Mouse (Mus musculus) left cerebral cortex, postnatal 25 days (tissue): ENCODE measurements around the gene Ascc2. TPM values are rescaled to one million over a fixed set of nuclear protein-coding genes. Genes with fewer than 3 reads are reported as not detected.

Source experiments
- DNase-seq, 2 experiments: peaks; one replicate each; pipeline ENCODE4 v3.0.0; 2022; ENCODE audit warnings: low spot score in 2 of 2, mixed read lengths in 1 of 2
- intact Hi-C: fragments of 180-260 bp; cut with DNase I; formaldehyde crosslinking; loops from one replicate; pipeline ENCODE4 v1.15.1; 2025
- total RNA-seq, 2 experiments: library from RNA; stranded (reverse); gene quantifications; 2 replicates each; pipeline ENCODE4 v1.2.3; 2021

Gene Ascc2
- total RNA-seq: 10 to 100 TPM; 18.8 to 18.9 TPM

DNA sequence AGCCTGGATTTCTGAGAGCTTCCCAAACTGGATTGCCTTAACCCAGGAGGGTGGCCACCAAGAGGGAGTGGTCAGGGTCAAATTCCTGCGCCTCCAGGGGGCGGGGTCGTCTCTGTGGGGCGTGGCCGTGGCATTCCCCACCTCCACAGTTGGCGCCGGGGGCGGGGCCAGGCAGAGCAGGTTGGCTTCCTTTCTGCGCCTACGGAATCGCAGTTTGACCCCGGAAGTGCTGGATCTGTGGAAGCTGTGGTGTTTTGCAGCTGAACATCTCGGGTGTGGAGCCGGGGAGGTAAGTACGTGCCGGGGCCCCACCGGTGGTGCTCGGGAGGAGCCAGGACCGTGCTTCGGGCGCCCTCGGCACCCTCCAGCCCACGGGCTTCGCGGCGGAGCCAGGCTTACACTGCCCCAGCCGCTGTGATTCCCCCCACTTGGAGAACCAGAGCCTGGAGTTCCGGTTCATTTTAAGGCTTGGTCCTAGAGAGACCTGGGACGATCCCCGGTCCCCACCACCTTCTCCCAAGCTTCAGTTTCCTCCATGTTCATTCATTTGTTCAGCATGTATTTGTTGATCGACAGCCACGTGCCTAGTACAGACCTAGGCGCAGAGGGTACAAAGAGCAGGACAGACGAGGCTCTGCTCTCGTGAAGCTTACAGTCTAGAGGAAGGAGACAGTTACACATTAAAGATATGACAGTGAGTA lies at the start of gene Ascc2:
Ascc2 (plus strand) TSS at position 214 of the 701 bp plus-strand sequence.
- DNase-seq: peak; percentile 85 to 88
- intact Hi-C loops: loop anchor here (5.0 kb wide), 1 partner anchor 45 kb away; the partner anchor contains the start of gene Mtmr3

DNA sequence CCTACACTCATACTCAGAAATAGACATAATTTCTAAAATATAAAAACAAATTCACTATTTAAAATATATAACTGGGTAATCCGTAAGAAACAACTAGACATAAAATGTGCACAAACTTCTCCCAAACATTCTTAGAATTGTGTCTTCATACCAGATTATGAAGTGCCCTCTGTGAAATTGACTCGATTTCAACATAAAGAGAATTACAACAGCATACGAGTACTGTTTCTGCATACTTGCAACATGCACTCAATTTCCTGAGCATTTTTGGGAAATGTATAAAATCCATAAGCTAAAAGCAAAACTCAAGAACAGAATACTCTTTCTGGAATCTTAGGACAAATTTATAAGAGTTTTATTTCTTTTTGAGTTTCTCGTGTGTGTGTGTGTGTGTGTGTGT lies 45.7 kb upstream of the Ascc2 start:
- intact Hi-C loops: loop anchor here (5.0 kb wide), 1 partner anchor 45 kb away; the partner anchor contains the start of gene Ascc2
- DNase-seq: no peak

DNA sequence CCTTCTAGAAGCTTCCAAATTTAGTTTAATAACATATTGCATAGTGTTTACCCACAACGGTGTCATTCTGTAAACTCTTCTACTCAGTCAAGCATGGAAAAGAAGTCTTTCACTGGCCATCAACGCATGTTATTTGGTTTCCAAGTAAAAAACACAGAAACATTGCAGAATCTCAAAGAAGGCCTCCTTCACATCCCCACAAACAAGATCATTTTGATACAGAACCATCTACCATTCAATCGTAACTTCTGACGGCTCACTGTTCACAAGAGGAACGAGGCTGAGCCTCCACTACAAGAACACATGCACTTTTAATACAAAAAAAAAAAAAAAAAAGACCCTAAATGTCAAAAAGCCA lies 44.1 kb upstream of the Ascc2 start:
- intact Hi-C loops: loop anchor here (5.0 kb wide), 1 partner anchor 44 kb away; the partner anchor contains the start of gene Ascc2
- DNase-seq: no peak

DNA sequence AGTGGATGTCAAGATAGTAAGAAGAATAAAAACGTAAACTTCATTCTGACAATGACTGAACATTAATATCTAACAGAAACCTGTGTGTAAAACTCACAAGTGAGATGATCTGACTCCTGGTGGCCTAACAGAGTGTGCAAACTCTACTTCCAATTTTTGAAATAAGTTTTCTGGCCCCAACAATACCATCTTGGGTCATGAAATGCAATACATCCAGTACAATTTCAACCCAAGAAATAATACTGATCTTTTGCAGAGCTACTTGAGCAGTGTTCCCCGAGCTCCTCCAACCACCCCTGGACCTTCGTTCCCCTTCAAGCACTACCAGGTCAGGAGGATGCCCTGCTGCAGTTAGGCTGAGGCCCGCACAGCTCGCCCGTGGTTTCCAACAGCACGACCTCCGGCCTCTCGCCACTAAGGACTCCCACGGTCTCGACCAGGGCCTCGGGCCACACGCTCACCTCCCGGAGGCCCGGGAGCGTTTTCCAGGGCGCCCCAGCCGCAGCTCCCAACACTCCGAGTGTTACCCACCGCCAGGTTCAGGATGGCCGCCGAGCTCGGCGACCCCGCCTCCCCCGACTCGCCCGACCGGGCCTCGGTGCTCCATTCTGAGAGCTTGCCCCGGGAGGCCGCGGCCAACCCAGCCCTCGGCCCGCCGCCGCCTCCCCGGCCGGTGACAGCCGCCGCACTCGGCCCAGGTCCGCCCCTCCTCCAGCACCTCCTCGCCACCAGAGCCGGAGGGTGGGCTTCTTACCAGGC lies 43.5 kb upstream of the Ascc2 start:
- intact Hi-C loops: loop anchor here (5.0 kb wide), 1 partner anchor 43 kb away; the partner anchor contains the start of gene Ascc2
- peak; percentile 21 to 27 for DNase-seq

DNA sequence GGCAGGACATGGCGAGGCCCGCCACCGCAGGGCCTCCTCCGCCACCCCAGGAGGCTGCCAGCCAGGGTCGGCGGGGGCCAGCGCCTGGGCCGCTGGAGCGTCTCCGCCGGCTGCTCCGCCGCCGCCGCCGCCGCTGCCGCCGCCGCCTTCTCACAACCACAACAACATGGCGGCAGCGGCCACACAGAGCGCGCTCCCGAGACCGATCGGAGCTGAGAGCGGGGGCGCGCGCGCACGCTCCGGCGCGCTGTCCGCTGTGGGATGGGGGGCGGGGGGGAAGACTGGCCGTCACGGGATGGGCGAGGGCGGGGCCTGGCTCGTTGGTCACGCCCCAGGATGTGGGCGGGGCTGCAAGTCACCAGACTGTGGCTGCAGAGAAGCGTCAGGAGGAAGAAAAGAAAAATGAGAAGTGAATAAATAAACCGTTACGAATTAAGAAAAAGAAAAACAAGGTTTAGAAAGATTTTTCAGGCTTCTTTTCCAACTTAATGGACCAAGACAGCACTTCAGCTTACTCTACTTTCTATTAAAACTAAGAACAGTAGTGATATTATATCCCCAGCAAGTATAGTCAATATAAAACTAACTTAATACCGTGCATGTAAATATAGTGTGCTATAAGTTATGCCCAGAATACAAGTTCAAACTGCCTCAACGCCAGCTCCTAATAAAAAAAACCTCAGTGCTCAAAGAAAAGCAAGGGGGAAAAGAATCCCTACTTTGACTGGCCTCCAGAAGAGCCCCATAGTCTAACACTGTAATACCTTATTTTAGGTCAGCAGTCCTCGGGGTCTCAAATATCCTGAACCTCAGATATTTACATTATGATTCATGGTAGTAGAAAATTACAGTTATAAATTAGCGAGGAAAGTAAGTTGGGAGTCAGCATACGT lies 42.7 kb upstream of the Ascc2 start, which contains the start of gene Mtmr3:
Mtmr3 (minus strand) TSS at position 256 of the 893 bp plus-strand sequence.
- intact Hi-C loops: loop anchor here (5.0 kb wide), 1 partner anchor 42 kb away; the partner anchor contains the start of gene Ascc2
- peak; percentile 91 to 95 for DNase-seq

DNA sequence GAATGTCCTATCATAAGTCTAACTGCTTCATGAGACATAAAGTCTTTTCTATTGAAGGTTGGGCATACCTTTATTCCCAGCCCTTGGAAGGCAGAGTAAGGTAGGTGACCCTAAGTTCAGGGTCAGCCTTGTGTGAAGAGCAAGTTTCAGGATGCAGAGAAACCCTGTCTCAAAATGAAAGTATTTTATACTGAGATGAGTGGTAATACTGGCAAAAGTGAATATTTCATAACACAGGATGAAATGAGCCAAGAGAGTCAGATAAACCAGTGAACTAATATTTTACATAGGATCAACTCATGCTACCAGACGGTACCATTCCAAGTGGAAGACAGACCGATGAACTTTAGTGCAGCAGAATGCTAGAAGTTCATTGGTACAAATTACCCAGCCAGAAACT lies 39.1 kb upstream of the Ascc2 start:
- DNase-seq: no peak
- intact Hi-C loops: no loop called here

DNA sequence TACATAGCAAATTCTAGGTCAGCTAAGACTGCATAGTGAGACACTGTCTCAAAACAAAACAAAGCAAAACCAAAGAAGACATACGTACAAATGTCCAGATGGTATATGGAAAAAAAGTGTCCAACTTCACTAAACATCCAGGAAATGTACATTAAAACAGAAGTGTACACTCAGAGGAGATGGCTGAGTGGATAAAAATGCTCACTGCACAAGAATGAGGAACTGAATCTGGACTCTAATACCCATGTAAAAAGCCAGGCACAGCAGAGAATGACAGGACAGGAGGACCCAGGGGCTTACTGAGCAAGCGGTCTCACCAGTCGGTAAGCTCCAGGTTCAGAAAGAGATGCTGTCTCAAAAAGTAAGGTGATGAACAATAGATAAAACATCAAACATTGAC lies 37.6 kb upstream of the Ascc2 start:
- no peak for DNase-seq
- intact Hi-C loops: no loop called here

DNA sequence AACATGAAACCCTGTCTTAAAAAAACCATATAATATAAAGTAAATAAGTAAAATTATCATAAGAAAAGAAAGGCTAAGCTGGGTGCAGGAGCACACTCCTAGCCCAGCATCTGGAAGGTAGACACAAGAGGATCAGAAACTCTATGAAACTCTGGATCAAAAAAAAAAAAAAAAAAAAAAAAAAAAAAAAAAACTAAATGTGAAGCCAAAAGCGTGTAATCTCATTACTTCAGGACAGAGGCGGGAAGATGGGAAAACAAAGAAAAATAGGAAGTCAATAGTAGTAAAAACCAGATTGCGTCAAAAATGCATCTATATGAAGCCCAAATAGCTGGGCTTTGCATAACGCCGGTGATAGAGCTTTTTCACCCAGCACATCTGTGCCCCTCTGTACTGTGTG lies 35.7 kb upstream of the Ascc2 start:
- intact Hi-C loops: no loop called here
- DNase-seq: no peak

DNA sequence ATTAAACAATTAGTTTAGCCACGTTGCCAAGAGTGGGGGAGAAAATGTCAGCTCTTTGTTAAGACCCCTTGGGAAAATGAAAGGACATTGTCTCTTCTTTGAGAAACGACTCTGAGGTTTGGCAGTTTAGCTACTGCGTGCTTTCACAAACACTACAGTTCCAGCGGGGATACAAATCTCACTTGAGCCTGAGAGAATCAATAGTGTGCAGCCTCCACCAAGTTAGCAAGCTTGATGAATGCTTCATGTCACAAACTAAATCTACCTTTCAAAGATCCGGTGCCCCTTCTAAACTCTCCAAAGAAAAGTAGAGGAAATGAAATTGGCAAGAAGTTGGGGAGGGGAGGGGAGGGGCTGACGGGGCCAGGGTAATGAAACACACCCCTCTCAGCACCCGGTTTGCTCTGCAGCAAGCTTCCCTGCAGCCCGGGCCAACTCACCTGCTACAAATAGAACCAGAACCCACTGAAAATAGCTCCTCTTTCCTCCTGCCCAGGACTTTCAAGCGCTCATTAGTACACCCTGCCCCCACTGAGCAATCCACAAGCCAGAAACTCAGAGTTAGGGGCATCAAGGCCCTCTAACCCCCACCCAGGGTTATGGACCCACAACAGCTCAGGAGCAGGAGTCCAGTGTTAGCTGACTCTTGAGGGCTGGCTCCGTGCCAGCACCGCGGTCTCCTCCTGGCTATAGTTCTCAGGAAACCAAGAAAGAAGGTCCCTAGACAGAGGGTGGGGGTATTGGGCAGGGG lies 34.7 kb upstream of the Ascc2 start:
- intact Hi-C loops: no loop called here
- DNase-seq: no peak

DNA sequence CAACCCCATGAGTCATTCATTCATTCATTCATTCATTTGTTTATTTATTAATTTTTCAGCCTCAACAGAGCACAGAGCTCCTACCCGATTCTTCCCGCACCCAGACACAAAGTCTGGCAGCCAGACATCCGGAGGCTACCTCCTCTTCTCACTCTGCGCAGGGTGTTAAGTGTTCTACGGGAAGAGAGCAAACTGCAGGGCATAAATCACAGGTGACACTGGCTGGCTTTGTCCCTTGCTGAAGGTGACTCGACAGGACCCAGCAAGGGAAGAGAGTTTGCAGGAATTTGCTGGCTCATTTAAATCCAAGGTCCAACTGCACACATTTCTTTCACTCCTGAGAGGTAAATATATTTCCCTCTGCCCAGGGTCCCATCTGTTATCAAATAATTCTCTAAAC lies 33.1 kb upstream of the Ascc2 start:
- intact Hi-C loops: no loop called here
- no peak for DNase-seq

DNA sequence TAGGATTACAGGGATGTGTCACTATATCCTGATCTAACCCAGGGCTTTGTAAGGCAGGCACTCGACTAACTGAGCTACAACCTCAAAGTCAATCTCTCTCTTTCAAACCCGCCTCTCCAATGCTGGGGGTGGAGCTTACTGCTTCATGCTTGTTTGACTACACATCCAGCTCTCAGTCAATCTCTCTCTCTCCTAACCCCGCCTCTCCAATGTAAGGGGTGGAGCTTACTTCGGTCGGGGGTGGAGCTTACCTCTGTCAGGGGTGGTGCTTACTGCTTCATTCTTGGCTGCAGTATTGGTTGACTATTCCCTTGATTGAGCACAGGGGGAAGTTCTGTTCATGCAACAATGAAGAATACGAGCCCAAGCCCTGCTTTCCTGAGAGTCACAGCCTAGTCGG lies 32.1 kb upstream of the Ascc2 start:
- intact Hi-C loops: no loop called here
- DNase-seq: no peak

DNA sequence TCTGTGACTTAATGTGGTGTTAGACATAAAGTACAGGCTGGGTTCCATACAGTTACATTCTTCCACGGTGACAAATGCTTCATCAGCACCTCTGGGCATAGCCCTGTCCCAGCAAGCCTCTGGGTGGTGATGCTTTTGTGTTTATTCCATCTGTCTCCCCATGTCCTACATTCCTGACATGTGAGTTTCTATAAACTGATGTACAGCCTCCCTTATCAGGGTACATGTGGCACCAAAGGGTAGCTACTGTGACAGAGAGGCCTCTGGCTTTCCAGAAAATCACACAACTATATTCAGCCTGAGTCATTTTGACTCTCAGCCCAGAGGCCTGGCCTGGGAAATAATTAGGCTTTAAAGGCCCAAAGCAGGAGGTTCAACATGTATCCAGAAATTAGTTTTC lies 31.0 kb upstream of the Ascc2 start:
- no peak for DNase-seq
- intact Hi-C loops: no loop called here

DNA sequence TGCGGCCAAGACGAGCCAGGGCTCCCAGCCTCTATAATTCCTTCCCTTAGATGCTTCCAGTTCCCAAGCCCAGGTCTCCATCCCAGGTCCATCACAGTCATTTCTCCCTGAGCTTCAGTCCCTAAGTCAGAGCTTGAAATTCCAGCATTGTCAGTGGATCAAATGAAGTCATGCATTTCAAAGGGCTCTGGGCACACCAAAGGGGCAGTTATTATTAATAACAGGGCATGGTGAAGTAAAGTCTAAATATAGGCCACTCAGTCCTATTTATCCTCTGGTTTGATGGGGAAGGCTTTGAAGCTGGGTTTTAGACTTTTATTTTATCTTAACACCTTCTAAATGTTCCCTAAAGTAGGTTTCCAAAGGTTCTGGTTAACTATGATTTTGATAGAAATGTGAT lies 25.6 kb upstream of the Ascc2 start:
- intact Hi-C loops: no loop called here
- DNase-seq: no peak

DNA sequence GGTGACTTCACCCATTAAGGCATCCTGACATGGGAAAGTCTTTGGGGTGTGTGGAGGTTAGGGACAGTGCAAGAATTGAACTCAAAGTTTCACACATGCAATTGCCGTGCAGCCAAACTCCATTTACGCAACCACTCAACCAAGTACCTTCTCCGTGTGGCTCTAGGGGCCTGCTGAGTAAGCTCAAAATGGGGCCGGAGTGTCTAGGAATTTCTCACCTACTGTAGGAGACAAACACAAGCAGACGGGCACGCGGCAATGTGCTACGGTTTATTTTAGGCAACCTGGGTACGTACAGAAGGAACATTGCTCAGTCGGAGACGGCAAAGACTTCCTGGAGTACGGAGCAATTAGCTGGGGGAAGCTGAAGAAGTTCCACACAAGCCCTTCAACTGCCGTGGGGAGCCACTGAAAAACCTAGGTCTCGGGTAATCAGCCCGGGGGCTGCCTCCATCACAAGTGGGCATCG lies 17.5 kb upstream of the Ascc2 start, which contains the start of gene Gm11032:
Gm11032 (plus strand) TSS at position 51 of the 469 bp plus-strand sequence.
- DNase-seq: peak; percentile 43 to 73
- intact Hi-C loops: no loop called here

DNA sequence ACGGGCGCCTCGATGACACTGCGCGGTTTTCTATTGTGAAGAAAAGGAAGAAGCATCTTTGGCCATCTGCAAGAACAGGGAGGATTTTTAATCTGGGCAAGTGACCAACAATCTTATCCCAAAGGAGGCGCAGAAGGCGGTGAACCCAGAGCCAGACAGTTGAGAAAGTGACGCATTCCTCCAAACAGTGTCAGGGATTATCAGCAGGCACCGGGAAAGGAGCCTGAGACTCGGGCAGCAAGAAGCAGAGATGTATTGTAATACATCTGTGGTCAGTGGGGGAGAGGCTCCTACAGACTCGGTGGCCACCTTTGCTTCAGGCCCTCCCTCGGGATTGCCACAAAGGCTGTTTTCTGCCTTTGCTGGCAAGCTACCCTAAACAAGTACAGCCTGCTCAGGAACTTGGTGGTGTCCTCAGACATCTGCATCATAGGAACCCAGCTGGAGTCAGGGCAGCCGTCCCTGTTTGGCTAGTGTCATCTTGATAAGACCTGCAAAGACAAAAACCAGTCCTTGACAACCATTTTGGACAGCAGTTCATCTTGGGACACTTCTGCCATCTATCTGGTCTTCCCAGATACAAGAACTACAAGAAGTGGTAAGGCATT lies 16.9 kb upstream of the Ascc2 start:
- intact Hi-C loops: no loop called here
- DNase-seq: peak in 1 of 2 experiments; percentile 15

DNA sequence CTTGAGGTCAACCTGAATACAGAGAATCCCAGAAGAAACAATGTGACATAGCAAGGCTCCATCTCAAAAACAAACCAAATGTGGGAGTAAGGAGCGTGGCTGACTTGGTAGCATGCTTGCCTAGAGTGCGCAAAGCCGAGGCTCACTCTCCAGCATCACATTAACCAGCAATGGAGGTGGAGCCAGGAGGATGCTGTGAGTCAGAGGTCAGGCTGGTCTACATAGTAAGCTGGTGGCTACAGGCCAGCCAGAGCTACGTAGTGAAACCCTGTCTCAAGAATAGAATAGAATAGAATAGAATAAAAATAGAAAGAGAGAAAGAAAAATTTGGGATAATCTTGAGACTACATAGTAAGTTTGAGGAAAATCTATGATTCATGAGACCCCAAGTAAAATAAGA lies 15.7 kb upstream of the Ascc2 start:
- intact Hi-C loops: no loop called here
- no peak for DNase-seq

DNA sequence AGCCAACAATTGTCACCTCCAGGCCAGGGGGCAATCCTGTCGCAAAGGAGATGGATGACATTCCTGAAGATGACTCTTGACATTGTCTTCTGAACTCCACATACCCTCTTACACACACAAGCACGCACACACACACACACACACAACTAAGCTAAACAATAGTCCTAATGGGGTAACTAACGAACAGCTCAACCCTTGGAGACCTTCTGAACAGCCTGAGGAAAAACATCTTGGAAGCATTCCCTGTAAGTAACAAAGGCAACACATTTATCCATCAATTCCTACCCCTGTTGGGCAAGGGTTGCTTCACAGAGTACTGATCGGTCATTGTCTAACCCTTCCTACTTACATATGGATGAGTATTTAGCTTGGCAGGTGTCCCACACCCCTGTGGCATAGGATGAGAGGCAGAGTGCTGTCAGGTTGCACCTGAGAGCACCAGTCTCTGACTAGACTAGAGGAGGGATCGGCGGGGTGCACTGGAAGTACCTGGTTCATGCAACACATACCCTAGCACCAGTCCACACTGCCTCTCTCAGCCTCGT lies 15.0 kb upstream of the Ascc2 start:
- no peak for DNase-seq
- intact Hi-C loops: no loop called here

DNA sequence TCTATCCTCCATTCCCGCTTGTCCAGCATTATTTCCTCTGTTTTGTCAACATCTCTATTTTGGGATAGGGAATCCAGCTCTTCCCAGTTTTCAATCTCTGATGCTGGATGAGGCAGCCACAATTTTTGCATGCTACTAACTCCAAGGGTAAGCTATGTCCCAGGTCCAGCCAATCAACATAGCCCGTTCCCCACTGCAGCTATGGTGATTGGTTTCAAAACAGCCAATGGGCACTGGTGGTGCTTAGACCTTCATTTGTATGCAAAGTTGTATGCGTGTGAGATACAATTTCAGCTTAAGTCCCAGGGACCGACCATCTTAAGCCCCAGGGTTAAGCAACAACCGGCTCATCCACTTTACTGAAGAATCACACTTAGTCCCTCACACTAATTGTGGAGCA lies 14.6 kb upstream of the Ascc2 start:
- intact Hi-C loops: no loop called here
- DNase-seq: no peak
